Mouse (Mus musculus) liver, embryonic 13.5 days (tissue): ENCODE results near the gene Plpp4. TPM values are rescaled to one million over a fixed set of nuclear protein-coding genes. Genes with fewer than 3 reads are reported as not detected.

ENCODE experiments used
- ATAC-seq: fragments of 200-750 bp; cut with Nextera tagmentation; 2 replicates; pipeline ENCODE4 v1.8.0; 2017; ENCODE audit warnings: low read depth, mild to moderate bottlenecking, moderate number of reproducible peaks, moderate library complexity
- DNase-seq: peaks from one replicate; pipeline ENCODE4 v3.0.0; 2022
- H3K27ac ChIP-seq: fragments of 300-500 bp; sonication (generic); 2 replicates; pipeline ENCODE4 v1.5.1; 2015; ENCODE audit warnings: moderate library complexity, mild to moderate bottlenecking, inconsistent platforms
- H3K27me3 ChIP-seq: fragments of 300-500 bp; sonication (generic); 2 replicates; pipeline ENCODE4 v1.6.1; 2015; ENCODE audit warnings: mild to moderate bottlenecking, inconsistent platforms
- H3K36me3 ChIP-seq: fragments of 300-500 bp; sonication (generic); 2 replicates; pipeline ENCODE4 v1.6.1; 2015; ENCODE audit warnings: mild to moderate bottlenecking, inconsistent platforms
- H3K4me1 ChIP-seq: fragments of 300-500 bp; sonication (generic); replicated peaks from 2 replicates; pipeline ENCODE4 v1.6.1; 2015; ENCODE audit warnings: inconsistent platforms
- H3K4me2 ChIP-seq: fragments of 300-500 bp; sonication (generic); 2 replicates; pipeline ENCODE4 v1.6.1; 2015; ENCODE audit warnings: inconsistent platforms, mild to moderate bottlenecking, moderate library complexity
- H3K4me3 ChIP-seq: fragments of 300-500 bp; sonication (generic); replicated peaks from 2 replicates; pipeline ENCODE4 v1.5.1; 2015; ENCODE audit warnings: mild to moderate bottlenecking, inconsistent platforms
- H3K9ac ChIP-seq: fragments of 300-500 bp; sonication (generic); 2 replicates; pipeline ENCODE4 v1.6.1; 2015; ENCODE audit warnings: mild to moderate bottlenecking, inconsistent platforms
- H3K9me3 ChIP-seq: fragments of 300-500 bp; sonication (generic); replicated peaks from 2 replicates; pipeline ENCODE4 v1.6.1; 2016; ENCODE audit warnings: inconsistent platforms
- WGBS: fragments of 180-500 bp; shearing (Covaris S2); methylation state at CpG from one replicate; pipeline ENCODE4 v1.1.7; 2015; ENCODE audit not compliant: insufficient replicate concordance; 5-methylcytosine and 5-hydroxymethylcytosine counted together
- polyA plus RNA-seq: library from polyadenylated mRNA; unstranded; fragments of >200 nt; fragmentation: Nextera tagmentation; extraction: Ambion mirVana; gene quantifications from 2 replicates; pipeline ENCODE4 v1.2.1, GENCODE M21; 2015

Plpp4 gene
- polyA plus RNA-seq, 1 experiment from 2014 or later = 0.10 TPM

DNA sequence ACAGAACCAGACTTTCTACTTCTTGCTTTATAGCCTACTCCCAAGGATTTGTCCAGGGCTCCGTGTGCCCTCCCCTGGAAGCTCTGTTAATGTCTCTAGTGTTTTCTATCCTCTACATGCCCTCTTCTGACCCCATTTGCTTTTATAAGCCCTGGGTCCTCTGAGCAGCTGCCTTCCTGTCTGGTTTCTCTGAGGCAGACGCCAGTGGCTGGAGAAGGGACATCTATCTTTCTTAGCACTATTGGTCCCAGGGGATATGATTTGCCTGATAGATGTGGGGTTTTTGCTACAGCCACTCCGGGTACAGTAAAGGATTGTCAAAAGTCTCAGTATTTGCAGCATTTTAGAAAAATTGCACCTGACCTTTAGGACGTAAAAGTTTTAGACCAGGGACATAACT is 46.5 kb downstream of the Plpp4 start:
- Histone ChIP-seq H3K27me3 (no peaks in the 10 kb centered on the region), H3K4me1 (no peaks in the 10 kb centered on the region), H3K4me2 (no peak overlapping the region), H3K27ac (no peak overlapping the region), H3K36me3 (no peaks in the 10 kb centered on the region), H3K4me3 (no peak overlapping the region), H3K9me3 (no peaks in the 10 kb centered on the region), H3K9ac (no peak overlapping the region)
- ATAC-seq (no peak), DNase-seq (no peak)
- 59% methylated on average over 4 of the region's 4 CpGs for whole genome bisulfite sequencing

DNA sequence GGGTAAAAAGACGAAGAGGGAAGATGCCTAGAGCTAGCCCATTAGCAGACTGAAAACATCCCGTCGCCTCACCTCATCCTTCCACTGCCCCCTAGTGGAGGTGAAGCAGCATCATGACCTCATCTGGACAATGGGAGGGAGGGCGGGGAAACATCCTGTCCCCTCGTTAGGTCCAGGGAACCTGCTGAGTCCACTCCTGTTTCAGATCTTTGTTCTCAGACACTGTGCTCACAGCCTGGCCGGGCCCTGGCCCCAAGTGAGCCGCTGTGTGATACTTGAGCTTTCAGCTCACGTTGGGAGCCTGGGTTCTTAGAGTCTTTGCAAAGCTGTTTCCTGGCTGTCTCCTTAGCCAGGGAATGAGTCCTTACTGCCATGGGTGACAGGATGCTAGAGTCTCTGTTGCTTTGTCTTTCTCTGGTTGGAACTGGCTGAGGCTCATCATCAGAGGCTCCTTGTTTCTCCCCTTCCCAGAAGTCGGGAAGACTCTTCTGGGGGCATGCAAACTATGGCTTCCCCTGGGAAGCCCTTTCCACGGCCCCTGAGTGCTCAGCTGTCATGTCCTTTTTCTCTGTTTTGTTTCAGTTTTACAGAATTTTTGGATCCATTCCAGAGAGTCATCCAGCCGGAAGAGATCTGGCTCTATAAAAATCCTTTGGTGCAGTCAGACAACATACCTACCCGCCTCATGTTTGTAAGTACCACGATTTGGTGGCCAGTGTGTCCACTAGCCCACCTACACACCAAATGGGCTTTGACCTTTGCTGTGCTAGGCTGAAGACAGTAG is 50.4 kb downstream of the Plpp4 start:
- Histone ChIP-seq H3K4me2 (no peak overlapping the region), H3K4me1 (no peaks in the 10 kb centered on the region), H3K4me3 (no peak overlapping the region), H3K9ac (no peak overlapping the region), H3K27ac (no peak overlapping the region), H3K27me3 (no peaks in the 10 kb centered on the region), H3K9me3 (no peaks in the 10 kb centered on the region), H3K36me3 (no peaks in the 10 kb centered on the region)
- no peak for DNase-seq
- WGBS = 28% methylated on average over 13 of the region's 13 CpGs
- no peak for ATAC-seq

DNA sequence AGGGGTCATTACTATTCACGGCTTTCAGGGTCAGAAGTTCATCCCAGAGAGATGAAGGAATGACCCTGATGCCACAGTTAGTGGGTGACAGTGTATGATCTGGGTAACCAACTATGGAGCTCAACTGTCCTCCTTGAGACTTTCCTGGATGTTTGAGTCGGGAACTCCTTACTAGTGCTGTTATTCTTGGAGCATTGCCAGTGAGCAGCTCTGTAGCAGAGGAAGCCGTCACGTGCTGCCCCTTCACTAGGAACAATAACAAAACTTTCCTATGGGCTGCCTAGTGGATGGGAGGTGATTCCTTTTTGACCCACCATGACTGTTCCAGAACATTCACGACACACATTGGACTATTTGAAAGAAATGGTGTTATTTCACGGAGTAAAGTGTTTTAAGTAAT is 51.8 kb downstream of the Plpp4 start:
- no peak for ATAC-seq
- no peak overlapping the region for H3K27ac ChIP-seq
- H3K27me3 ChIP-seq = no peaks in the 10 kb centered on the region
- no peak overlapping the region for H3K9ac ChIP-seq
- H3K9me3 ChIP-seq = no peaks in the 10 kb centered on the region
- no peak overlapping the region for H3K4me3 ChIP-seq
- DNase-seq = no peak
- WGBS = 47% methylated on average over 6 of the region's 6 CpGs
- no peak overlapping the region for H3K4me2 ChIP-seq
- H3K36me3 ChIP-seq = no peaks in the 10 kb centered on the region
- H3K4me1 ChIP-seq = no peaks in the 10 kb centered on the region

DNA sequence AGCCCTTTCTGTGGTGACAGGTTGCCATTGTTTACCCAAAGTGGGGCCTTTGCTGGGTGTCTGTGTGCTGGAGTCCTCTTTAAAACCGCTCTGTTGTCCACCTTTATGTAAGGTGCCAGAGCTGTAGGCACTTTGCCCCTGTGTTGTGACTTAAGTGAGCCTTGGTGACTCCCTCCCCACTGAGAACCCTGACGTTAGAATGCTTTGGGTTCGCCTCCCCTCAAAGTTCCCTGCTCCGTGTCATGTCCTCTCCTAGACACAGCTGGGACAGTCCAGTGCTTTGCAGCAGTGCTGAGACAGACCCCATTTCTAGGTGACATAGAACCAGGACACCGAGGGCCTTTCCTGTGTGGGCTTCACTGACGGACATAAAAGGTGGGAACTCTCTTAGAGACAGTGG is 55.7 kb downstream of the Plpp4 start:
- DNase-seq (no peak), ATAC-seq (no peak)
- no peaks in the 10 kb centered on the region for H3K27me3 ChIP-seq
- H3K9ac ChIP-seq = no peak overlapping the region
- no peaks in the 10 kb centered on the region for H3K9me3 ChIP-seq
- H3K36me3 ChIP-seq = no peaks in the 10 kb centered on the region
- H3K4me1 ChIP-seq = no peaks in the 10 kb centered on the region
- H3K27ac ChIP-seq = no peak overlapping the region
- 47% methylated on average over 6 of the region's 6 CpGs for WGBS
- H3K4me2 ChIP-seq = no peak overlapping the region
- no peak overlapping the region for H3K4me3 ChIP-seq

DNA sequence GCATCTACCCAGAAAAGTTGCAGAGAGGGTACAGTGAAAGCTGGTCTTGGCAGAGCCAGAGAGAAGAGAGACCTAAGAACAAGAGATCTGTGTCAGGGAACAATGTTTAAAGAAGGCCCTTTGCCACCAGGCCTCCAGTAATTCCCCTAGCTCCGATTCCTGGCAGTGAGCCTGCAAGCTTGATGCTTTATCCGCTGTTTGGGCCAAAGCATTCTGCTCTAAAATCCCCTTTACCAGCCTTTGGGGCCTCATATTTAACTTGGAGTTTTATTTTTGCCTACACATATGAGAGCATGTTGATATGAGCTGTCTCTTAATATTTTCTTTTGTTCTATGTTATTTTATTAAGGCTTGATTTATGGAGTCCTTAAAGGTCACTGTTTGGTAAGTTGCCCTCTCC is 57.1 kb downstream of the Plpp4 start:
- 46% methylated on average over 2 of the region's 2 CpGs for WGBS
- no peak overlapping the region for H3K4me2 ChIP-seq
- no peaks in the 10 kb centered on the region for H3K36me3 ChIP-seq
- H3K27ac ChIP-seq = no peak overlapping the region
- DNase-seq (no peak), ATAC-seq (no peak)
- no peaks in the 10 kb centered on the region for H3K4me1 ChIP-seq
- no peak overlapping the region for H3K4me3 ChIP-seq
- H3K9ac ChIP-seq = no peak overlapping the region
- no peaks in the 10 kb centered on the region for H3K9me3 ChIP-seq
- H3K27me3 ChIP-seq = no peaks in the 10 kb centered on the region

DNA sequence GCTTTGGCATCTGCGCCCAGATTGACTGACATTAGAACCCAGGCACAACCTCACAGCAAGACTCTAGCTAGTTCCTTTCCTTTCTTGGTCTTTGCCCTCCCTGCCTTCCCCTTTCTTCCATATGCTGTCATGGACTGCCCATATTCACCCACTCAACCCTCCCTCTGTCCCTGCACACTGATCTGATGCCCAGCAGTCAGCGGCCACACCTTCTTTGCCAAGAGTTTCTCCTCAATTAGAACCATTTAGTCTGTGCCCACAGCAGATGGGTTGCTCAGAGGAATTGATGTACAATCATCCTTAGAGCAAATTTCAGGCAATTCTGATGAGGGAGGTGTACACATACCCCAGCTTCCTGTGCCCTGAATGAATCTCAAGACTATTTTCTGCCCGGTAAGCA is 83.3 kb downstream of the Plpp4 start:
- no peaks in the 10 kb centered on the region for H3K4me1 ChIP-seq
- no peaks in the 10 kb centered on the region for H3K36me3 ChIP-seq
- DNase-seq (no peak), ATAC-seq (no peak)
- H3K9ac ChIP-seq = no peak overlapping the region
- 84% methylated on average over 3 of the region's 3 CpGs for WGBS
- no peaks in the 10 kb centered on the region for H3K9me3 ChIP-seq
- no peaks in the 10 kb centered on the region for H3K27me3 ChIP-seq
- H3K4me3 ChIP-seq = no peak overlapping the region
- H3K27ac ChIP-seq = no peak overlapping the region
- no peak overlapping the region for H3K4me2 ChIP-seq

DNA sequence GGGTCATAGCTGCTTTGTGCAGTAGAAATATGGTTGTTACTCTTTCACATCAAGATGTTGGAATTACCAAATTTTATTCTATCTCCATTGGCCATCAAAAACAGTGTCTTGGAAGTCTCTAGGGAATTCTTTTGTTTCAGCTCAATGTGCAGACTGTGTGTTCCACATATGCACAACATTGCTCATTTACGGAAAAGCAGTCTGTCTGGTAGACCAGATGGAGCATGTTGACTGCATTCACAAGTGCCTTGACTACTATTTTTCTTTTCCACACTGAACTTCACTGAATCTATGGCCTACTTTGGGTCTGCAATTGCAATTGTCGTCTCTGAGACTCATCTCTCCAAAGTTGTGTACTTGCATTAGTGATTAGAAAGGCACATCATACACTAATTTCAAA is 98.7 kb downstream of the Plpp4 start:
- ATAC-seq = no peak
- H3K4me3 ChIP-seq = no peak overlapping the region
- 59% methylated on average over 2 of the region's 2 CpGs for WGBS

DNA sequence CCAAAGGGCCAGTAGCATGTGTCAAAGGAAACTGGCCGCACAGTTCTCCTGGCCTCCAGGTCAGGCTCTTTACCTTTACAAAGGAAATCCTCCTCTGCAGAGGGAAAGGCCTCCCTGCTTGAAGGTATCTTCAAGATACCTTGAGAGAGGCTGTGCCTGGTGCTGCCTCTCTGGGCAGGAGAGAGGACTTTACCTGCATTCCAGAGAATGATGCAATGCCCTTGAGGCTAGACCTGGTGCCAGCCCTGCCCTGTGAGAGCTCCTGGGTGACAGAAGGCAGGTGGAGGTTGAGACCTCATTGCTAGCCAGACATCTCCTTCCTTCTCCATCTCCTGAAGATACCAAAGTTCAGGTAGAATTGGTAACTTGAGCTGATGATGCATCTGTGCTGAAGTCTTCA is 118.5 kb downstream of the Plpp4 start:
- no peaks in the 10 kb centered on the region for H3K4me1 ChIP-seq
- WGBS = 54% methylated on average over 1 of the region's 1 CpGs
- ATAC-seq (no peak), DNase-seq (no peak)
- no peaks in the 10 kb centered on the region for H3K27me3 ChIP-seq
- H3K4me2 ChIP-seq = no peak overlapping the region
- no peak overlapping the region for H3K27ac ChIP-seq
- H3K9ac ChIP-seq = no peak overlapping the region
- no peak overlapping the region for H3K4me3 ChIP-seq
- H3K36me3 ChIP-seq = no peaks in the 10 kb centered on the region
- H3K9me3 ChIP-seq = no peaks in the 10 kb centered on the region

More for the DNA sequence above, 98.7 kb downstream of the Plpp4 start:
- no peak for DNase-seq
- no peak overlapping the region for H3K9ac ChIP-seq
- no peak overlapping the region for H3K4me2 ChIP-seq
- no peaks in the 10 kb centered on the region for H3K27me3 ChIP-seq
- no peaks in the 10 kb centered on the region for H3K36me3 ChIP-seq
- H3K4me1 ChIP-seq = no peaks in the 10 kb centered on the region
- H3K27ac ChIP-seq = no peak overlapping the region
- no peaks in the 10 kb centered on the region for H3K9me3 ChIP-seq

DNA sequence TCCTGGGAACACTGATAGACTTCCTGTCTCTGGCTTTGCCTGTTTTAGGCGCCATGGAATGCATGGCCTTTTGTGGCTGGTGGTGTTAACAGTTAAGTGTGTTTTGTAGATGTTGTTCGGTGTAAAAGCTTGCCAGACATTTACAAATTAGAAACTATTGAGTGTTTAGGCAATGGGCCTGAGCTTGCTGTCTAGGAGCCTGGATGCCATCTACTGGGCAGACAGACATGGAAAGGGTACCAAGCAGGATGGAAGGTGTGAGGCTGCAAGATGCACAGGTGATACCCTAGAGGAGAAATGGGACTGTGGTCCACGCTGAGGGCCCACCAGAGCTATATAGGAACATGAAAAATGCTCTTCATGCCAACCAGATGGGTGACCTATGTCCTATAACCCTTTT is 128.3 kb downstream of the Plpp4 start:
- H3K27ac ChIP-seq = no peak overlapping the region
- H3K4me1 ChIP-seq = no peaks in the 10 kb centered on the region
- no peak for DNase-seq
- H3K36me3 ChIP-seq = no peaks in the 10 kb centered on the region
- H3K9ac ChIP-seq = no peak overlapping the region
- H3K9me3 ChIP-seq = peaks cover 5% of the 10 kb centered on the region; the same call in 1 of the 2 replicates
- no peak overlapping the region for H3K4me3 ChIP-seq
- WGBS = 39% methylated on average over 3 of the region's 3 CpGs
- no peak overlapping the region for H3K4me2 ChIP-seq
- no peak for ATAC-seq
- H3K27me3 ChIP-seq = no peaks in the 10 kb centered on the region

DNA sequence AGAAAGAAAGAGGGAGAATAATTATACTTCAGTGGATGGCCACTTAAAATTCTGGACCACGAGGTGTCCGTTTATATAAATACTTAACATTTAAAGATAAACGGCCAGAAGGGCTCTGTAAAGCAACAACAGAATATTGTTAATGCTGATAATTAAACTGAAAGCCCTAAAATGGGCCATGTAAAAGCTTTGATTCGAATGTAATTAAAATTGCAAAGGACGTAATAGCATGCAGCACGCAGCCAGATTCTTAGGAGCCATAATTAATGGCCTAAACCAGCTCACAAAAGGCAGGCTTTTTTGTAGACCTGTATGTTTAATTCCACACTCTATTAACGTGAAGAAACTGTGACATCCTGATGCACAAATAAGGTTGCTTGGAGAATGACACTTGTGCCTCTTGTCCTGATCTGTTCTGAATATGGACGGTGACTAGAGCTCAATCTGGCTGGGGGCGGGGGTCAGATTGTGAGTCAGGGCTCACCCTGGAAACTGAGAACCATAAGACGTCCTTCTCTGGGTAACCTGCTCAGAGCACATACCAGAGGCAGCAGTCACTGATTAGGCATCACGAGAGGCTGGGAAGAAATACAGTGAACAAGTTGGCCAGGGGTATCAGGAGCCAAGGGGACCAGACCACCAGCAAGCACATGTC is 136.1 kb downstream of the Plpp4 start:
- H3K36me3 ChIP-seq = no peaks in the 10 kb centered on the region
- no peak for ATAC-seq
- H3K27me3 ChIP-seq = no peaks in the 10 kb centered on the region
- H3K9me3 ChIP-seq = no peaks in the 10 kb centered on the region
- DNase-seq = no peak
- no peak overlapping the region for H3K4me3 ChIP-seq
- H3K9ac ChIP-seq = no peak overlapping the region
- H3K4me1 ChIP-seq = no peaks in the 10 kb centered on the region
- H3K4me2 ChIP-seq = no peak overlapping the region
- 61% methylated on average over 11 of the region's 11 CpGs for WGBS
- H3K27ac ChIP-seq = no peak overlapping the region

DNA sequence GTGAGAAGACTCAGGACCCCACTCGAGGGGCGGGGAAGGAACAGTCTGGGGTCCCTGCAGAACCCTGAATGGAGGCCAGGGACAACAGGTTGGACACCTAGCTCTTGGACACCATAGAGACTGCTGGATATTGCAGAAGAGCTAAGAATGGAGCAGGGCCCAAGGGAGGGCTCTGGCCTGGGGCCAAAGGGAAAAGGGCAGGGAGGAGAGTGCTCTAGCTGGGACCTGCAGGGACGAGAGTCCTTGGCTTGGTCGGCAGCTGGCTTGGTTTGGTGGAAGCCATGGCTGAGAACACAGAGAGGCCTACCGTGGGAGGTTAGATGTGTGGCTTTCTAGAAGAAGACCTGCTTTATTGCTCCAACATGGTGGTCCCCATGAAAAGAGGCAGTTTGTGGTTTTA is 139.7 kb downstream of the Plpp4 start:
- Histone ChIP-seq H3K4me1 (no peaks in the 10 kb centered on the region), H3K36me3 (no peaks in the 10 kb centered on the region), H3K4me2 (no peak overlapping the region), H3K27me3 (no peaks in the 10 kb centered on the region), H3K27ac (no peak overlapping the region), H3K9me3 (no peaks in the 10 kb centered on the region), H3K4me3 (no peak overlapping the region), H3K9ac (no peak overlapping the region)
- no peak for DNase-seq
- WGBS = 52% methylated on average over 5 of the region's 5 CpGs
- ATAC-seq = no peak

DNA sequence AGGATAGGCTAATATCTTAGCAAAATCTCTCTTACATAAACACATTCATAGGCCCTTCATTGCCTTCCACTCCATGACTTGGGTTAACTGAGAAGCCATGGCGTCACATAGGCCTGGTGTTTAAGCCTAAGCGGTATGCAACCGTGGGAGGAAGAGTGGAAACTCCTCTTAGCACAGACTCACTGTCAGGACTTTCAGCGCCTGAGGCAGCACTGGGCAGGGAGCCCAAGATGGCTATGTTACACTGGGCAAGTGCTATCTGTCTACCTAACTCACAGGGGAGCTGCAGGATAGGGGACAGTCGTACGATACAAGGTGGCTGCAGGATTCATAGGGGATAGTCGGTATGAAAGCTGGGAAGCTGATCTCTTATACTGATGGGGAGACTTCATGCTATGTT is 142.2 kb downstream of the Plpp4 start:
- Histone ChIP-seq H3K27me3 (no peaks in the 10 kb centered on the region), H3K4me3 (no peak overlapping the region), H3K36me3 (no peaks in the 10 kb centered on the region), H3K9me3 (no peaks in the 10 kb centered on the region), H3K27ac (no peak overlapping the region), H3K4me1 (no peaks in the 10 kb centered on the region), H3K4me2 (no peak overlapping the region), H3K9ac (no peak overlapping the region)
- ATAC-seq (no peak), DNase-seq (no peak)
- WGBS = 72% methylated on average over 7 of the region's 7 CpGs
